Mouse (Mus musculus): ENCODE data around the gene Pf4. TPM values are rescaled to one million over a fixed set of nuclear protein-coding genes. Genes with fewer than 3 reads are reported as not detected.
A peak's percentile ranks its signal among the peaks of the same experiment; 100 is the strongest.

Pf4 gene
- 22.8 and 27.8 TPM in 2 replicates for polyA plus RNA-seq (2015; fragmentation: Nextera tagmentation; extraction: Ambion mirVana)

GRCm38 (mm10) chr5:90771880-90772653 is at the start of gene Pf4:
TSS of gene Pf4 (plus strand) at chr5:90772435.
- no peaks in the 10 kb centered on the region for H3K36me3 ChIP-seq (ENCODE audit: poor library complexity, severe bottlenecking)
- ATAC-seq: no peak
- 90% methylated on average over 16 of the region's 16 CpGs for WGBS
- no peak within 1 kb of the TSS for H3K9ac ChIP-seq
- H3K4me3 ChIP-seq: no peak within 1 kb of the TSS
- H3K27me3 ChIP-seq: no peaks in the 10 kb centered on the region
- H3K27ac ChIP-seq: no peak within 1 kb of the TSS
- H3K4me2 ChIP-seq: no peak within 1 kb of the TSS
- no peaks in the 10 kb centered on the region for H3K4me1 ChIP-seq
- H3K9me3 ChIP-seq (replicated peaks): no peaks in the 10 kb centered on the region

- H3K4me1 ChIP-seq: no peaks in the 10 kb centered on the region
- ATAC-seq: no peak
- 95% methylated on average over 3 of the region's 3 CpGs for WGBS
- H3K27ac ChIP-seq: no peak overlapping the region
- no peaks in the 10 kb centered on the region for H3K27me3 ChIP-seq
- no peaks in the 10 kb centered on the region for H3K36me3 ChIP-seq (ENCODE audit: poor library complexity, severe bottlenecking)
- no peak overlapping the region for H3K4me3 ChIP-seq
- H3K9me3 ChIP-seq (replicated peaks): no peaks in the 10 kb centered on the region
- no peak overlapping the region for H3K4me2 ChIP-seq
- H3K9ac ChIP-seq: no peak overlapping the region
These were observed 49.6 kb upstream of the Pf4 start for GRCm38 (mm10) chr5:90722656-90723055.

GRCm38 (mm10) chr5:90728254-90728653 is 44.0 kb upstream of the Pf4 start:
- Histone ChIP-seq H3K4me2 (no peak overlapping the region), H3K27ac (no peak overlapping the region), H3K36me3 (ENCODE audit: poor library complexity, severe bottlenecking) (no peaks in the 10 kb centered on the region), H3K9ac (no peak overlapping the region), H3K4me1 (no peaks in the 10 kb centered on the region), H3K27me3 (no peaks in the 10 kb centered on the region), H3K4me3 (no peak overlapping the region), H3K9me3 (replicated peaks) (no peaks in the 10 kb centered on the region)
- no peak for ATAC-seq
- WGBS: 77% methylated on average over 3 of the region's 3 CpGs

- Histone ChIP-seq H3K4me2 (no peak overlapping the region), H3K9ac (no peak overlapping the region), H3K4me1 (no peaks in the 10 kb centered on the region), H3K36me3 (ENCODE audit: poor library complexity, severe bottlenecking) (no peaks in the 10 kb centered on the region), H3K27ac (no peak overlapping the region), H3K4me3 (no peak overlapping the region), H3K27me3 (no peaks in the 10 kb centered on the region), H3K9me3 (replicated peaks) (no peaks in the 10 kb centered on the region)
- WGBS: 79% methylated on average over 4 of the region's 4 CpGs
- ATAC-seq: no peak
These were observed 40.8 kb upstream of the Pf4 start for GRCm38 (mm10) chr5:90731480-90731879.

- Histone ChIP-seq H3K4me2 (no peak overlapping the region), H3K36me3 (ENCODE audit: poor library complexity, severe bottlenecking) (no peaks in the 10 kb centered on the region), H3K27ac (no peak overlapping the region), H3K9ac (no peak overlapping the region), H3K4me1 (no peaks in the 10 kb centered on the region), H3K27me3 (no peaks in the 10 kb centered on the region), H3K4me3 (no peak overlapping the region), H3K9me3 (replicated peaks) (no peaks in the 10 kb centered on the region)
- ATAC-seq: no peak
- WGBS: 81% methylated on average over 4 of the region's 4 CpGs
These were observed 30.2 kb upstream of the Pf4 start for GRCm38 (mm10) chr5:90742029-90742428.

GRCm38 (mm10) chr5:90753934-90754333 is 18.3 kb upstream of the Pf4 start:
- 96% methylated on average over 1 of the region's 1 CpGs for WGBS
- H3K27ac ChIP-seq: no peak overlapping the region

GRCm38 (mm10) chr5:90758020-90758605 is 14.1 kb upstream of the Pf4 start:
- no peak for ATAC-seq
- Histone ChIP-seq H3K4me1 (peaks cover 22% of the 10 kb centered on the region), H3K9ac (no peak overlapping the region), H3K27me3 (peaks cover 28% of the 10 kb centered on the region), H3K4me3 (no peak overlapping the region), H3K4me2 (no peak overlapping the region), H3K27ac (no peak overlapping the region), H3K9me3 (replicated peaks) (no peaks in the 10 kb centered on the region), H3K36me3 (ENCODE audit: poor library complexity, severe bottlenecking) (no peaks in the 10 kb centered on the region)
- WGBS: 27% methylated on average over 5 of the region's 5 CpGs

More at GRCm38 (mm10) chr5:90753934-90754333, 18.3 kb upstream of the Pf4 start:
- H3K4me3 ChIP-seq: no peak overlapping the region
- H3K27me3 ChIP-seq: peaks cover 18% of the 10 kb centered on the region
- no peak overlapping the region for H3K4me2 ChIP-seq
- ATAC-seq: no peak
- no peaks in the 10 kb centered on the region for H3K36me3 ChIP-seq (ENCODE audit: poor library complexity, severe bottlenecking)
- no peak overlapping the region for H3K9ac ChIP-seq
- H3K9me3 ChIP-seq (replicated peaks): no peaks in the 10 kb centered on the region
- peaks cover 14% of the 10 kb centered on the region for H3K4me1 ChIP-seq

GRCm38 (mm10) chr5:90759077-90760065 is 12.9 kb upstream of the Pf4 start, which contains the start of gene Cxcl5:
TSS of gene Cxcl5 (plus strand) at chr5:90759360.
- Histone ChIP-seq H3K4me3 (peak within 1 kb of the TSS; percentile 45), H3K36me3 (ENCODE audit: poor library complexity, severe bottlenecking) (no peaks in the 10 kb centered on the region), H3K27me3 (peaks cover 28% of the 10 kb centered on the region), H3K4me2 (peak within 1 kb of the TSS; percentile 75), H3K9me3 (replicated peaks) (no peaks in the 10 kb centered on the region), H3K9ac (peak within 1 kb of the TSS; percentile 61), H3K27ac (no peak within 1 kb of the TSS), H3K4me1 (peaks cover 22% of the 10 kb centered on the region)
- ATAC-seq: peak; percentile 65
- whole genome bisulfite sequencing: 3% methylated on average over 32 of the region's 32 CpGs

GRCm38 (mm10) chr5:90760303-90760702 is 11.9 kb upstream of the Pf4 start:
- Histone ChIP-seq H3K27ac (no peak overlapping the region), H3K27me3 (peaks cover 28% of the 10 kb centered on the region), H3K9me3 (replicated peaks) (no peaks in the 10 kb centered on the region), H3K4me1 (peaks cover 22% of the 10 kb centered on the region), H3K36me3 (ENCODE audit: poor library complexity, severe bottlenecking) (no peaks in the 10 kb centered on the region), H3K4me2 (no peak overlapping the region), H3K4me3 (no peak overlapping the region), H3K9ac (no peak overlapping the region)
- no peak for ATAC-seq
- 46% methylated on average over 4 of the region's 4 CpGs for WGBS

GRCm38 (mm10) chr5:90760844-90761243 is 11.4 kb upstream of the Pf4 start:
- H3K4me1 ChIP-seq: peaks cover 22% of the 10 kb centered on the region
- no peaks in the 10 kb centered on the region for H3K36me3 ChIP-seq (ENCODE audit: poor library complexity, severe bottlenecking)
- no peaks in the 10 kb centered on the region for H3K9me3 ChIP-seq (replicated peaks)
- H3K9ac ChIP-seq: no peak overlapping the region
- H3K4me2 ChIP-seq: no peak overlapping the region
- 91% methylated on average over 2 of the region's 2 CpGs for WGBS
- H3K27me3 ChIP-seq: peaks cover 28% of the 10 kb centered on the region
- no peak for ATAC-seq
- H3K27ac ChIP-seq: no peak overlapping the region
- no peak overlapping the region for H3K4me3 ChIP-seq

GRCm38 (mm10) chr5:90761834-90762233 is 10.4 kb upstream of the Pf4 start:
- 91% methylated on average over 3 of the region's 3 CpGs for WGBS
- peaks cover 28% of the 10 kb centered on the region for H3K27me3 ChIP-seq

More at GRCm38 (mm10) chr5:90761834-90762233, 10.4 kb upstream of the Pf4 start:
- Histone ChIP-seq H3K9ac (no peak overlapping the region), H3K4me2 (no peak overlapping the region), H3K9me3 (replicated peaks) (no peaks in the 10 kb centered on the region), H3K4me1 (peaks cover 16% of the 10 kb centered on the region), H3K36me3 (ENCODE audit: poor library complexity, severe bottlenecking) (no peaks in the 10 kb centered on the region), H3K27ac (no peak overlapping the region), H3K4me3 (no peak overlapping the region)
- no peak for ATAC-seq
